Mouse (Mus musculus) activated CD4-positive, CD25-positive, alpha-beta regulatory T cell, adult 4 months (primary cell): ENCODE data around the gene Plau. TPM values are rescaled to one million over a fixed set of nuclear protein-coding genes. Genes with fewer than 3 reads are reported as not detected.

ENCODE experiments used
- ATAC-seq: one replicate; pipeline ENCODE4 v1.8.0; 2017
- polyA plus RNA-seq, 2 experiments: library from polyadenylated mRNA; unstranded; fragments of 100-300 nt; shearing (Covaris generic); gene quantifications; one replicate each; pipeline ENCODE4 v1.2.1; 2017

Plau gene
- polyA plus RNA-seq, 2 experiments from 2014 or later = not detected

- ATAC-seq = peak; percentile 63
Measured at GRCm38 (mm10) chr14:20845577-20846088, 9.2 kb downstream of the Plau start.

- ATAC-seq = peak; percentile 23
Measured at GRCm38 (mm10) chr14:20846214-20846613, 9.8 kb downstream of the Plau start.

- no peak for ATAC-seq
Measured at GRCm38 (mm10) chr14:20847637-20848129, 11.2 kb downstream of the Plau start.

- no peak for ATAC-seq
Measured at GRCm38 (mm10) chr14:20849753-20850152, 13.3 kb downstream of the Plau start.

- ATAC-seq = no peak
Measured at GRCm38 (mm10) chr14:20850498-20850897, 14.0 kb downstream of the Plau start.

- no peak for ATAC-seq
Measured at GRCm38 (mm10) chr14:20851776-20852175, 15.3 kb downstream of the Plau start.

GRCm38 (mm10) chr14:20861152-20861551 lies 24.7 kb downstream of the Plau start:
- ATAC-seq = no peak

- no peak for ATAC-seq
Measured at GRCm38 (mm10) chr14:20861559-20861958, 25.1 kb downstream of the Plau start.

- no peak for ATAC-seq
Measured at GRCm38 (mm10) chr14:20863306-20864065, 27.0 kb downstream of the Plau start.

GRCm38 (mm10) chr14:20864192-20864591 lies 27.7 kb downstream of the Plau start:
- no peak for ATAC-seq

GRCm38 (mm10) chr14:20865604-20866003 lies 29.1 kb downstream of the Plau start:
- no peak for ATAC-seq

GRCm38 (mm10) chr14:20866365-20866764 lies 29.9 kb downstream of the Plau start:
- ATAC-seq = no peak

GRCm38 (mm10) chr14:20870110-20870509 lies 33.6 kb downstream of the Plau start:
- ATAC-seq = no peak

- no peak for ATAC-seq
Measured at GRCm38 (mm10) chr14:20871495-20871894, 35.0 kb downstream of the Plau start.

- no peak for ATAC-seq
Measured at GRCm38 (mm10) chr14:20873307-20873706, 36.8 kb downstream of the Plau start.

- ATAC-seq = no peak
Measured at GRCm38 (mm10) chr14:20873931-20874330, 37.5 kb downstream of the Plau start.

- peak; percentile 3 for ATAC-seq
Measured at GRCm38 (mm10) chr14:20884691-20885090, 48.2 kb downstream of the Plau start.

- peak; percentile 94 for ATAC-seq
Measured at GRCm38 (mm10) chr14:20885091-20885888, 48.8 kb downstream of the Plau start.

GRCm38 (mm10) chr14:20886266-20886665 lies 49.8 kb downstream of the Plau start:
- ATAC-seq = peak; percentile 36

GRCm38 (mm10) chr14:20887541-20888085 lies 51.2 kb downstream of the Plau start:
- no peak for ATAC-seq

- no peak for ATAC-seq
Measured at GRCm38 (mm10) chr14:20891941-20892402, 55.5 kb downstream of the Plau start.
